Comparison of ENCODE assay signal across 21 mouse cellular contexts in the genomic region with DNA sequence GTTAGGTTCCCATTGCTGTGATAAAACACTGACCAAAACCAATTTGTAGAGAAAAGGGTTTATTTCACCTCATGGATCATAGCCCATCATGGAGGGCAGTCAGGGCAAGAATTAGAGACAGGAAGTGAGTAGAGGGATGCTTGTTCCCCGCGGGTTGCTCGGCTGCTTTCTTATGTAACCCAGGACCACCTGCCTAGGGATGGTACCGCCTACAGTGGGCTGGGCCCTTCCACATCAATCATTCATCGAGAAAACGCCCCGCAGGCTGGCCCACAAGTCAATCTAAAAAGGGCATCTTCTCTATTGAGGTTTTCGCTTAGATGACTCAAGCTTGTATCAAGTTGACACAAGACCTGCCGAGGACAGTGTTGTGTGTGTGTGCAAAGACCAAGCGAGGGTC. TPM values are rescaled to one million over a fixed set of nuclear protein-coding genes. Genes with fewer than 3 reads are reported as not detected.
DNase-seq lines count a peak whose midpoint lies in the region; ATAC-seq lines count a peak whose summit lies in the region.
"Had no signal": no experiment of that assay in that cellular context is flagged by ENCODE, and none has a peak within 500 bp of the region (broad histone marks: within the 10 kb centered on the region; RNA-seq: fewer than 3 reads in every experiment).

No protein-coding gene starts in this region.

- H3K27me3 ChIP-seq in hindbrain, embryonic 10.5 days (ENCODE audit: insufficient read depth, poor library complexity, severe bottlenecking): 0 out of 2 replicates have a peak, but pooled peaks cover 1% of the 10 kb centered on the region
- no peaks in the 10 kb centered on the region for H3K27me3 ChIP-seq in hindbrain, embryonic 11.5 days (ENCODE audit: control insufficient read depth, insufficient read depth, low read length)
- no peaks in the 10 kb centered on the region for H3K27me3 ChIP-seq in hindbrain, embryonic 13.5 days
- H3K27me3 ChIP-seq in midbrain, embryonic 15.5 days (replicated peaks): no peaks in the 10 kb centered on the region
- H3K27me3 ChIP-seq: heart, embryonic 13.5 days; limb, embryonic 13.5 days; liver, embryonic 12.5 days had no signal

- 77% methylated on average over 10 of the region's 10 CpGs for WGBS in hindbrain, embryonic 10.5 days
- WGBS in hindbrain, embryonic 11.5 days: 78% methylated on average over 10 of the region's 10 CpGs
- 75% methylated on average over 10 of the region's 10 CpGs for WGBS in hindbrain, embryonic 13.5 days
- 79% methylated on average over 10 of the region's 10 CpGs for WGBS in midbrain, embryonic 15.5 days

- no peaks in the 10 kb centered on the region for H3K9me3 ChIP-seq in hindbrain, embryonic 10.5 days
- H3K9me3 ChIP-seq in hindbrain, embryonic 11.5 days (ENCODE audit: control insufficient read depth, low read length): no peaks in the 10 kb centered on the region
- no peaks in the 10 kb centered on the region for H3K9me3 ChIP-seq in hindbrain, embryonic 13.5 days
- H3K9me3 ChIP-seq in midbrain, embryonic 15.5 days: no peaks in the 10 kb centered on the region
- H3K9me3 ChIP-seq: heart, embryonic 13.5 days; limb, embryonic 13.5 days; liver, embryonic 12.5 days had no signal

- H3K4me2 ChIP-seq in hindbrain, embryonic 11.5 days (replicated peaks; ENCODE audit: low read depth, low read length): no peak overlapping the region
- H3K4me2 ChIP-seq in hindbrain, embryonic 13.5 days: no peak overlapping the region
- H3K4me2 ChIP-seq in midbrain, embryonic 15.5 days: no peak overlapping the region
- H3K4me2 ChIP-seq: heart, embryonic 13.5 days; liver, embryonic 12.5 days had no signal

- peaks cover 17% of the 10 kb centered on the region for H3K4me1 ChIP-seq in hindbrain, embryonic 10.5 days (replicated peaks)
- no peaks in the 10 kb centered on the region for H3K4me1 ChIP-seq in hindbrain, embryonic 11.5 days (replicated peaks; ENCODE audit: control insufficient read depth, insufficient read depth, low read length)
- peaks cover 8% of the 10 kb centered on the region for H3K4me1 ChIP-seq in hindbrain, embryonic 13.5 days (replicated peaks)
- H3K4me1 ChIP-seq in midbrain, embryonic 15.5 days: peaks cover 10% of the 10 kb centered on the region; the same call in 1 of the 2 replicates
- H3K4me1 ChIP-seq: liver, embryonic 12.5 days had no signal

- no peak overlapping the region for H3K4me3 ChIP-seq in hindbrain, embryonic 10.5 days
- no peak overlapping the region for H3K4me3 ChIP-seq in hindbrain, embryonic 11.5 days (ENCODE audit: low read depth, low read length)
- H3K4me3 ChIP-seq in hindbrain, embryonic 13.5 days: no peak overlapping the region
- H3K4me3 ChIP-seq in midbrain, embryonic 15.5 days: no peak overlapping the region
- H3K4me3 ChIP-seq: gastrocnemius, adult 2 months; heart, embryonic 13.5 days; limb, embryonic 13.5 days; liver, embryonic 12.5 days had no signal

- peak overlapping the region; percentile 29; the same call in 1 of the 2 replicates for H3K27ac ChIP-seq in hindbrain, embryonic 10.5 days
- no peak overlapping the region for H3K27ac ChIP-seq in hindbrain, embryonic 11.5 days (ENCODE audit: low read depth, low read length)
- H3K27ac ChIP-seq in hindbrain, embryonic 13.5 days: peak overlapping the region; percentile 84
- H3K27ac ChIP-seq in midbrain, embryonic 15.5 days: peak overlapping the region; percentile 87
- H3K27ac ChIP-seq: gastrocnemius, adult 2 months; heart, embryonic 13.5 days; kidney, postnatal 0 days; liver, embryonic 12.5 days had no signal

- DNase-seq in hindbrain, embryonic 10.5 days (ENCODE audit: low spot score): no peak
- DNase-seq in hindbrain, embryonic 11.5 days (ENCODE audit: low spot score): no peak
- peak; percentile 82 for DNase-seq in R1 (ENCODE audit: low read depth, low spot score)
- no peak for DNase-seq in frontal cortex, postnatal 10 days (ENCODE audit: low spot score in 2 of 2)
- no peak for DNase-seq in left cerebral cortex, adult 9 months (ENCODE audit: low spot score in 2 of 2)
- DNase-seq: adrenal gland, postnatal 14 days; cerebellum, adult 2 months; cerebellum, postnatal 36 days; gastrocnemius, adult 2 months; heart, postnatal 14 days; kidney, adult 18-20 months; lung, adult 18-20 months; lung, postnatal 10 days; right cerebral cortex, postnatal 14 days had no signal

- H3K9ac ChIP-seq in hindbrain, embryonic 11.5 days (ENCODE audit: low read depth, low read length): no peak overlapping the region
- no peak overlapping the region for H3K9ac ChIP-seq in hindbrain, embryonic 13.5 days
- H3K9ac ChIP-seq in midbrain, embryonic 15.5 days: no peak overlapping the region
- H3K9ac ChIP-seq: heart, embryonic 13.5 days; limb, embryonic 13.5 days; liver, embryonic 12.5 days had no signal

- H3K36me3 ChIP-seq in hindbrain, embryonic 10.5 days: no peaks in the 10 kb centered on the region
- no peaks in the 10 kb centered on the region for H3K36me3 ChIP-seq in hindbrain, embryonic 11.5 days (ENCODE audit: control insufficient read depth, insufficient read depth, low read length)
- H3K36me3 ChIP-seq in hindbrain, embryonic 13.5 days: no peaks in the 10 kb centered on the region
- H3K36me3 ChIP-seq in midbrain, embryonic 15.5 days (replicated peaks): no peaks in the 10 kb centered on the region
- H3K36me3 ChIP-seq: heart, embryonic 13.5 days; limb, embryonic 13.5 days; liver, embryonic 12.5 days had no signal

- ATAC-seq in hindbrain, embryonic 11.5 days (ENCODE audit: low FRiP score): no peak
- no peak for ATAC-seq in hindbrain, embryonic 13.5 days (ENCODE audit: low FRiP score)
- no peak for ATAC-seq in midbrain, embryonic 15.5 days (replicated peaks)
- ATAC-seq: inflammation-experienced regulatory T-cells, adult 6 months; liver, embryonic 12.5 days had no signal

RNA-seq across cellular contexts. Expression of gene Slc4a3, which starts 37.0 kb away (rescaled TPM):
- 13.2 and 19.8 TPM in 2 replicates for polyA plus RNA-seq in hindbrain, embryonic 10.5 days (2016; fragmentation: Nextera tagmentation; extraction: Ambion mirVana)
- 8.0 and 9.2 TPM in 2 replicates for polyA plus RNA-seq in hindbrain, embryonic 11.5 days (2014; fragmentation: Nextera tagmentation; extraction: Ambion mirVana)
- 50.4 and 50.9 TPM in 2 replicates for polyA plus RNA-seq in hindbrain, embryonic 13.5 days (2015; fragmentation: Nextera tagmentation; extraction: Ambion mirVana)
- polyA plus RNA-seq in midbrain, embryonic 15.5 days (2015; fragmentation: Nextera tagmentation; extraction: Ambion mirVana): 68.8 and 79.6 TPM in 2 replicates
